Mouse (Mus musculus) intestine, embryonic 16.5 days (tissue): ENCODE measurements at regions not wholly inside any gene's neighbourhood (a gene's known extent, or its start where the extent isn't known, plus 50 kb on each side); places are given as distances from the start of the nearest gene placed in this dataset.

Source experiments
- ATAC-seq: fragments of 200-750 bp; cut with Nextera tagmentation; 2 replicates; pipeline ENCODE4 v1.8.0; 2017; ENCODE audit warnings: moderate TSS enrichment, moderate library complexity
- H3K27ac ChIP-seq: fragments of 300-500 bp; sonication (generic); 2 replicates; pipeline ENCODE4 v1.5.1; 2014; ENCODE audit warnings: mild to moderate bottlenecking, low read length
- H3K27me3 ChIP-seq: fragments of 300-500 bp; sonication (generic); replicated peaks from 2 replicates; pipeline ENCODE4 v1.6.1; 2014; ENCODE audit warnings: low read length, control low read depth, mixed read lengths; ENCODE audit not compliant: control insufficient read depth, insufficient read depth
- H3K36me3 ChIP-seq: fragments of 300-500 bp; sonication (generic); 2 replicates; pipeline ENCODE4 v1.6.1; 2014; ENCODE audit warnings: low read length, control low read depth; ENCODE audit not compliant: control insufficient read depth, insufficient read depth
- H3K4me1 ChIP-seq: fragments of 300-500 bp; sonication (generic); 2 replicates; pipeline ENCODE4 v1.6.1; 2014; ENCODE audit warnings: low read length, control low read depth, mixed read lengths; ENCODE audit not compliant: control insufficient read depth, insufficient read depth
- H3K4me2 ChIP-seq: fragments of 300-500 bp; sonication (generic); 2 replicates; pipeline ENCODE4 v1.6.1; 2014; ENCODE audit warnings: low read depth, low read length, control low read depth
- H3K4me3 ChIP-seq: fragments of 300-500 bp; sonication (generic); 2 replicates; pipeline ENCODE4 v1.5.1; 2014; ENCODE audit warnings: mild to moderate bottlenecking, low read length
- H3K9ac ChIP-seq: fragments of 300-500 bp; sonication (generic); 2 replicates; pipeline ENCODE4 v1.6.1; 2014; ENCODE audit warnings: low read depth, low read length
- H3K9me3 ChIP-seq: fragments of 300-500 bp; sonication (generic); 2 replicates; pipeline ENCODE4 v1.6.1; 2016; ENCODE audit warnings: low read length, control low read depth; ENCODE audit not compliant: control insufficient read depth
- WGBS: fragments of 180-500 bp; shearing (Covaris S2); extraction: QIAGEN DNeasy Blood & Tissue Kit; methylation state at CpG from one replicate; pipeline ENCODE4 v1.1.7; 2014; 5-methylcytosine and 5-hydroxymethylcytosine counted together

DNA sequence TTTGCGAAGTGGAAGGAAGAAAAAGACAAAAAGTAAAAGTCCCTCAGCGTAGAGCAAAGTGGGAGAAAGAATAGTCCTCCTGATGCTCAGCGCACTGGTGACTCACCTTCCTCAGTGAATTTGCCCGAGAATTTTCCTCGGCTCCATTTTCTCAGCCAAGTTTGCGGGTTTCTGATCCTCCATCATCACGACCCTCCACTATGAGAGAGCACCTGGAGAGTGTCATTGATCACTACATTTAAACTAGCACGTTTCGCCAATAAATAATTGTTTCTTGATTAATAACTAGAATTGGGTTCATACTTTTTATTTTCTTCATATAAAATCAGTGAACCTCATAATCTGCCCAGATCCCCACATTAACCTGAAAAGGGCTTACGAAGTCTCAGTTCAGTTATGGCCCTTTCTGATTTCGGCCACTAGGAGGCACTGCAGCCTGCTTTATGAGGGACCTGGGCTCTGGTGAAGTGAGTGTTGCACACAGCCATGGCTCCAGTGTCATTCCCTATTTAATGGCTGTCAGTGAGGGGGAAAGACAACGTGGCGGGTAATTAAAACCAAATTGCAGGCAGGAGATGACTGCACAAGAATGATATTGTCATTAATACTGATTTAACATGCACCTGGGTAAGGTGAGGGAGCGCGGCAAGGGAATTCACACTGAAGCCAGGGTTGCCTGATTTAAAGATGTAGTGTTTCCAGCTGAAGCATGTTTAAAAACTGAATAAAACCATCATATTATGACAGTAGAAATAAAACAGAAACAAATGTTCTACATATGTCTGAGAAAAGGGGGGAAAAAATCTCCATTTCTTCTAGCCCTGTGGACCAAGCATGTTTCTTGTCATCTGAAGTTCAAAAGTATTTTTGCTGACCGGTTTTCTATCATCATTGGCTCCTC lies 741.8 kb upstream of the Arrdc4 start:
- WGBS: 32% methylated on average over 16 of the region's 16 CpGs
- Histone ChIP-seq H3K9ac (no peak overlapping the region), H3K4me3 (no peak overlapping the region), H3K9me3 (no peaks in the 10 kb centered on the region), H3K36me3 (no peaks in the 10 kb centered on the region), H3K27ac (no peak overlapping the region), H3K4me2 (0 out of 2 replicates have a peak overlapping the region, but pooled peaks have one; percentile 5), H3K27me3 (no peaks in the 10 kb centered on the region), H3K4me1 (no peaks in the 10 kb centered on the region)
- peak; percentile 77 for ATAC-seq

GRCm38 (mm10) chr7:69488630-69489029 lies 739.6 kb upstream of the Arrdc4 start:
- 61% methylated on average over 6 of the region's 6 CpGs for WGBS
- Histone ChIP-seq H3K27ac (no peak overlapping the region), H3K36me3 (no peaks in the 10 kb centered on the region), H3K9ac (no peak overlapping the region), H3K27me3 (no peaks in the 10 kb centered on the region), H3K4me1 (0 out of 2 replicates have a peak, but pooled peaks cover 2% of the 10 kb centered on the region), H3K4me2 (no peak overlapping the region), H3K9me3 (no peaks in the 10 kb centered on the region), H3K4me3 (no peak overlapping the region)
- no peak for ATAC-seq

- Histone ChIP-seq H3K27me3 (no peaks in the 10 kb centered on the region), H3K9ac (no peak overlapping the region), H3K9me3 (no peaks in the 10 kb centered on the region), H3K4me2 (no peak overlapping the region), H3K36me3 (no peaks in the 10 kb centered on the region), H3K27ac (no peak overlapping the region), H3K4me1 (0 out of 2 replicates have a peak, but pooled peaks cover 2% of the 10 kb centered on the region), H3K4me3 (no peak overlapping the region)
- ATAC-seq: no peak
- WGBS: 39% methylated on average over 3 of the region's 3 CpGs
These were observed 738.1 kb upstream of the Arrdc4 start for GRCm38 (mm10) chr7:69487111-69487510.

GRCm38 (mm10) chr7:69484552-69484951 lies 735.5 kb upstream of the Arrdc4 start:
- 0 out of 2 replicates have a peak, but pooled peaks cover 2% of the 10 kb centered on the region for H3K4me1 ChIP-seq
- H3K36me3 ChIP-seq: no peaks in the 10 kb centered on the region
- no peaks in the 10 kb centered on the region for H3K27me3 ChIP-seq
- H3K9ac ChIP-seq: no peak overlapping the region
- no peak overlapping the region for H3K4me3 ChIP-seq
- no peak; the same call in 1 of the 2 replicates for ATAC-seq
- H3K4me2 ChIP-seq: no peak overlapping the region
- H3K9me3 ChIP-seq: no peaks in the 10 kb centered on the region
- no peak overlapping the region; the same call in 1 of the 2 replicates for H3K27ac ChIP-seq
- 53% methylated on average over 4 of the region's 4 CpGs for WGBS
